Mouse (Mus musculus) bone marrow macrophage, adult 2 months (primary cell): ENCODE results near the gene Rpl22.

Experiments used
- CTCF ChIP-seq: IDR thresholded peaks from 2 replicates; pipeline ENCODE4 v1.5.1; 2012; ENCODE audit warnings: low read depth, mild to moderate bottlenecking, low read length, moderate library complexity
- POLR2A ChIP-seq: IDR thresholded peaks from 2 replicates; pipeline ENCODE4 v1.6.1; 2012; ENCODE audit warnings: mild to moderate bottlenecking, low read depth, low read length, borderline replicate concordance

DNA sequence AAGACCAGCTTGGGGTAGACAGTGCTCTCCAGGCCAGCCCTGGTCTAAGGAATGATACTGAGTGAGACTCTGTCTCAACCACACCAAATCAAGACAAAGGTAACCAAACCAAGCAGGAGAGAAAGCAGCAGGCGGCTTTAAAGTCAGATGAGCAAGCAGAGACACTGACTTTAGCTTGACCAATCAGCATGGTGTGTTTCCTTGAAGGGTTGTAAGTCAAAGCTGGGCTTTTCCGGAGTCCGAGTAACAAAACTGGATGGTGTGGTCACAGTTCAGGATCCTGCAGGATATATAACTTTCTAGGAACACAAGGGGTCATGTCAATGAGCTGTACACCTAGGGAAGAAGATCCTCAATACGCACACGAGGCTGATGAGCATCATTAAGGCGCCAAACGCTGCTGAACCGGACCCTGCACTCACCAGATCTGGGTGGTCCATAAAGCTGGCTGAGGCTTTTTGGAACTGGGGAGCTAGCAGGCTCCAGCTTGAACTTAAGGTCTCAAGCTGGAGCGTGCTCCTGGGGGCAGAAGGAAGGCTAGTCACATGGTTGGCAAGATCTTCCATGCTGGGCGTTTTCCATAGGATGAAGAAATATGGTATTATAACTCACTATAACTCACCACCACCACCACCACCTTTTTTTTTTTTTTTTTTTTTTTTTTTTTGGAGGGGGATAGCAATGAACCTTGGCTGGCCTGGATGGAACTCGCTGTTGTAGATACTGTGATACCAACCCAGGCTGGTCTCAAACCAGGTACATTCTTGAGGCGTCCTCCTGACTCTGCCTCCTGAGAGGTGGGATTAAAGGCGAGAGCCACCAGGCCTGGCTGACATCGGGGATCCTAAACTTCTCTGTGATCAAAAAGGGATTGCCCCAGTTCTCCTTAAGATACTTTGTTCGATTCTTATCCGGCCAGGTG, 640 bp upstream of the Rpl22 start:
- no peak for TF ChIP-seq CTCF
- no peak for TF ChIP-seq POLR2A
